Mouse (Mus musculus) forebrain, embryonic 13.5 days (tissue): ENCODE measurements around the gene Dync1li1. TPM values are rescaled to one million over a fixed set of nuclear protein-coding genes. Genes with fewer than 3 reads are reported as not detected.
"Not testable (repeated sequence)": the region's sequence is repeated elsewhere in the genome, so short reads cannot be mapped to it uniquely, and the experiment has no call there.

Experiments used
- ATAC-seq: fragments of 200-750 bp; cut with Nextera tagmentation; 2 replicates; pipeline ENCODE4 v1.8.0; 2017
- H3K27ac ChIP-seq: fragments of 300-500 bp; sonication (generic); 2 replicates; pipeline ENCODE4 v1.5.1; 2015; ENCODE audit warnings: inconsistent platforms, mild to moderate bottlenecking, moderate library complexity
- H3K27me3 ChIP-seq: fragments of 300-500 bp; sonication (generic); 2 replicates; pipeline ENCODE4 v1.6.1; 2015; ENCODE audit warnings: mild to moderate bottlenecking, inconsistent platforms
- H3K36me3 ChIP-seq: fragments of 300-500 bp; sonication (generic); 2 replicates; pipeline ENCODE4 v1.6.1; 2015; ENCODE audit warnings: mild to moderate bottlenecking, inconsistent platforms; ENCODE audit not compliant: poor library complexity, severe bottlenecking
- H3K4me1 ChIP-seq: fragments of 300-500 bp; sonication (generic); 2 replicates; pipeline ENCODE4 v1.6.1; 2015; ENCODE audit warnings: inconsistent platforms
- H3K4me2 ChIP-seq: fragments of 300-500 bp; sonication (generic); 2 replicates; pipeline ENCODE4 v1.6.1; 2015; ENCODE audit warnings: inconsistent platforms, mild to moderate bottlenecking, moderate library complexity
- H3K4me3 ChIP-seq: fragments of 300-500 bp; sonication (generic); 2 replicates; pipeline ENCODE4 v1.5.1; 2015; ENCODE audit warnings: mild to moderate bottlenecking, inconsistent platforms
- H3K9ac ChIP-seq: fragments of 300-500 bp; sonication (generic); 2 replicates; pipeline ENCODE4 v1.6.1; 2015; ENCODE audit warnings: mild to moderate bottlenecking, inconsistent platforms
- H3K9me3 ChIP-seq: fragments of 300-500 bp; sonication (generic); replicated peaks from 2 replicates; pipeline ENCODE4 v1.6.1; 2016; ENCODE audit warnings: inconsistent platforms
- WGBS: fragments of 180-500 bp; shearing (Covaris S2); methylation state at CpG from one replicate; pipeline ENCODE4 v1.1.7; 2015; 5-methylcytosine and 5-hydroxymethylcytosine counted together
- polyA plus RNA-seq: library from polyadenylated mRNA; unstranded; fragments of >200 nt; fragmentation: Nextera tagmentation; extraction: Ambion mirVana; gene quantifications from 2 replicates; pipeline ENCODE4 v1.2.1, GENCODE M21; 2015

The Dync1li1 gene
- polyA plus RNA-seq, 1 experiment from 2014 or later = 108 TPM

DNA sequence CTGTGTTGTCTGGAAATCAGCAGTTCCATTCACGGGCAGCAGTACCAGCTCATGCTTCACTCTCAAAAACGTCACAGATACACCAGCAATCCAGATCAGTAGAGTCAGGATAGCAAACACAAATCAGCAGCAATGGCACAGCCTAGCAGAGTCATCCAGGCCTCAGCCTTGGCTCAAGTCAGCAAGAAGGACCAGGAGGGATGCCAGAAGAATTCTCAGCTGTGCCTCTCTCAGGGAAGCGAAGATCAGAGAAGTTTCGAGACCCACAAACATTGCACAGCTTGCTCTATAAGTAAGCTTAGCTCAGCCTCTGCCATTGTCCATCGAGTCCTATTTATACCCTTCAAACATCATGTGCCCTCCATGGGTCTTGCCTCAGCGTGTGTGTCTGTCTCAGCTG is 8.1 kb upstream of the Dync1li1 start:
- Histone ChIP-seq H3K4me1 (no peaks in the 10 kb centered on the region), H3K9me3 (no peaks in the 10 kb centered on the region), H3K4me3 (no peak overlapping the region), H3K27ac (no peak overlapping the region), H3K27me3 (no peaks in the 10 kb centered on the region), H3K9ac (no peak overlapping the region), H3K36me3 (no peaks in the 10 kb centered on the region), H3K4me2 (no peak overlapping the region)
- no peak for ATAC-seq
- 85% methylated on average over 6 of the region's 6 CpGs for WGBS

DNA sequence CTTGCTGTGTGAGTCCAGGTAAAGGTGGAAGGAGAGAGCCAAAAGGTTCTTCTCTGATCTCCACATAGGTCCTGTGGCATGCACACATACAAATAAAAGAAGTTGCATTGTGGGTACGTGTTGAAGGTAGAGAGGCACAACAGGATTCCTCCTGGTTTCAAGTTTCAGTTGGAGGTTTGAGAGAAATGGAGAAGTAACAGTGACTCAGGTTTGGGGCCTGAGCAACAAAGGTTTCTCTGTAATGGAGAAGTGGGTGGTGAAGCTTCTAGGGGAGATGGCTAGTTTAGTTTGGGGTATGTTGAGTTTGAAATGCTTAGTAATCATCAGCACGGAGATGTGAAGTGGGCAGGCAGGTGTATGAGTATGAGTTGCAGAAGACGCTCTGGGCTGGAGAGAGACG is 6.4 kb upstream of the Dync1li1 start:
- no peak overlapping the region for H3K27ac ChIP-seq
- 86% methylated on average over 4 of the region's 4 CpGs for WGBS
- H3K27me3 ChIP-seq = no peaks in the 10 kb centered on the region
- no peak overlapping the region for H3K9ac ChIP-seq
- no peak overlapping the region for H3K4me3 ChIP-seq
- H3K4me2 ChIP-seq = no peak overlapping the region
- no peaks in the 10 kb centered on the region for H3K36me3 ChIP-seq
- no peak for ATAC-seq
- no peaks in the 10 kb centered on the region for H3K4me1 ChIP-seq
- no peaks in the 10 kb centered on the region for H3K9me3 ChIP-seq

DNA sequence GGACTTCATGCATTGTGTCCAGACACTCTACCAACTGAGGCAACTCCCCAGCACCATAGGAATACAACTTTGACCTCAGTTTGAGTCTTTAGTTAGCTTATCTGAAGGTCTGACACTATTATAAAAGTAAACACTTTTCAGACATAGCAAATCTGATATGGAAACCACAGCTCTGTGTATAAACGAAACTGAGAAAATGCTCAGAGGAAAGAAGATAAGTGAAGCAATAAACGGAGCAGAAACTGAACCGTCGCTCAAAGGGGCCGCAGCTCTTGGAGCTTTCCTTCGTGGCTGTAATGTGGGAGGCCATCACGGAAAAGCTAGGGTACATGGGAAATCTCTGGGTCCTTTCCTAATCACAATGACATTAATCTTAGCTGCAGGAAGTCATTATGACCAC is 2.3 kb upstream of the Dync1li1 start:
- H3K27me3 ChIP-seq = no peaks in the 10 kb centered on the region
- no peak overlapping the region for H3K4me2 ChIP-seq
- H3K4me1 ChIP-seq = peaks cover 24% of the 10 kb centered on the region
- H3K36me3 ChIP-seq = no peaks in the 10 kb centered on the region; the same call in 1 of the 2 replicates
- 91% methylated on average over 7 of the region's 7 CpGs for WGBS
- H3K4me3 ChIP-seq = no peak overlapping the region
- no peaks in the 10 kb centered on the region for H3K9me3 ChIP-seq
- no peak overlapping the region for H3K9ac ChIP-seq
- no peak overlapping the region for H3K27ac ChIP-seq
- no peak for ATAC-seq

DNA sequence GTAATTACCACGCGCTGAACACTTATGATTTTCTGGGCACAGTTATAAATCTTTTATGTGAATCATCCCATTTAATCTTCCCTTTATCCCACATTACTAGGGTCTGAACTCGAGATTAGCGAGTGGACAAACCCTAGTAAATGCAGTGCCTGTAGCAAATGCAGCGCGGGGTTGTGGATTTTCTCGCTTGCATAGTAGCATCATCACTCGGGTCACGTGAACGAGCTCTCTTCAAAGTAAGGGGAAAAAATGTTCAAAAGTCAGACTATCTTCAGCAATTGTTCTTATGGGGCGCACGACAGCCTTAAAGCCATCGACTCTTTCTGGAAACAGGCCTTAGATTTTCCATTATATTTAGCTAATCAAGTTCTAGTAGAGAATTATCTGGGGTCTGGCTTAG is 951 bp upstream of the Dync1li1 start:
- peak overlapping the region; percentile 95 for H3K9ac ChIP-seq
- H3K27ac ChIP-seq = no peak overlapping the region
- H3K4me3 ChIP-seq = peak overlapping the region; percentile 93
- ATAC-seq = no peak
- H3K36me3 ChIP-seq = peaks cover 7% of the 10 kb centered on the region
- 72% methylated on average over 13 of the region's 13 CpGs for WGBS
- peaks cover 29% of the 10 kb centered on the region for H3K4me1 ChIP-seq
- peak overlapping the region; percentile 80 for H3K4me2 ChIP-seq
- H3K27me3 ChIP-seq = no peaks in the 10 kb centered on the region
- H3K9me3 ChIP-seq = no peaks in the 10 kb centered on the region

DNA sequence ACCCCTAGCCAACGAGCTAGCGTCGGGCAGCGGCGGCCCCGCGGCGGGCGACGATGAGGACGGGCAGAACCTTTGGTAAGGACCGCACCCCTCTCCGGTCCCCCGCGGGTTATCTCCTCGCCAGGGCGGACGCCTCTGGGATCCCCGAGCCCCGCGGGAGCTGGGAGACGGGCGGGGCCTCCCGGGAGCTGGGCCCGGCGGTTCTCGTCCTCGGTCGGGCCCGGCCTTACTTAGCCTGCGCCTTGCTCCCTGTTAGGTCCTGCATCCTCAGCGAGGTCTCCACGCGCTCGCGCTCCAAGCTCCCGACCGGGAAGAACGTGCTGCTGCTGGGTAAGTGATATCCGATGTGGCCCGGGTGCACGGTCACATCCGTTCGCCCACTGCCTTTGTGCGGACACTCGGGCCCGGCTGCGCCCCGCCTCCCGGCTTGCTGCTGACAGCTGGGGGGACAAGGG is 390 bp downstream of the Dync1li1 start:
- Histone ChIP-seq H3K4me2 (peak overlapping the region; percentile 80), H3K27me3 (no peaks in the 10 kb centered on the region), H3K9me3 (no peaks in the 10 kb centered on the region), H3K27ac (peak overlapping the region; percentile 96), H3K4me3 (peak overlapping the region; percentile 93), H3K4me1 (peaks cover 29% of the 10 kb centered on the region), H3K36me3 (peaks cover 16% of the 10 kb centered on the region), H3K9ac (peak overlapping the region; percentile 95)
- peak; percentile 79 for ATAC-seq
- WGBS = 1% methylated on average over 41 of the region's 50 CpGs

DNA sequence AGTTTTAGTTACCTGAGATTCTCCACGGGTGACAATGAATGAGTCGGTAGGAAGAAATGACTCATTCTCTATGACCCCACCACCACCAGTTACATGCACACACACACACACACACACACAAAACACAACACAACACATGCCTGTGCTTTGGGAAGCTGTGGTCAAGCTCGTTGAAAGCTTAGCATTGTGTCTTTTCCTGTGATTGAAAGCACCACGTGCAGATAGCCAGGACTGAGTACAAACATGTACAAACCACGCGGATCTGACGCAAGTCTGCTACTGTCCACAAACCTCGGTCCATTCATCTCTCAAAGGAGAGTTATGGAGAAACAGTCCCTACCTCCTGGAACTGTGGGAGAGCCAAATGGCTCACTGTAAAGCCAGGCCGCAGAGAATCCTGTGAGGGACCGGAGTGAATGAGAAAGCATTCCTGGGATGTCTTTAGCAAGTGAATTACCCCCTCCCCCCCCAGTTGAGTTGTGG is 1.6 kb downstream of the Dync1li1 start:
- H3K27ac ChIP-seq = no peak overlapping the region

DNA sequence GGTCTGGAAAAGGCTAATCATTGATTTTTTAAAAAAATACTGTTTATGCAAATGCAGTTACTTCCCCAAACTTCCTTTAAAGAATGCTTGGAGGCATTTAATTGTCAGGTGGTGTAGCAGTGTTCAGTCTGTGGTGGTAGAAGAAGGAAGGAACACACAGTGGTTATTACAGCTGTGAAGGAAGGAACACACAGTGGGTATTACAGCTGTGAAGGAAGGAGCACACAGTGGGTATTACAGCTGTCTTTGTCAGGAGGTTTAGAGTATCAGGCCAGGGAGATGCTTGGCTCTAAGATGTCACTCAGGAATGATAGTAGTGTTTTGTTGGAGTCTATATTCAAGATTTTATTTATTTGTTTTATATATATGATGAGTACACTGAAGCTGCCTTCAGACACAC is 2.5 kb downstream of the Dync1li1 start:
- Histone ChIP-seq H3K36me3 (peaks cover 30% of the 10 kb centered on the region), H3K27ac (no peak overlapping the region), H3K4me1 (peaks cover 29% of the 10 kb centered on the region), H3K9ac (no peak overlapping the region), H3K4me3 (no peak overlapping the region), H3K9me3 (no peaks in the 10 kb centered on the region), H3K27me3 (no peaks in the 10 kb centered on the region), H3K4me2 (no peak overlapping the region)
- ATAC-seq = no peak

More for the DNA sequence above, 1.6 kb downstream of the Dync1li1 start:
- Histone ChIP-seq H3K27me3 (no peaks in the 10 kb centered on the region), H3K36me3 (peaks cover 28% of the 10 kb centered on the region), H3K9ac (peak overlapping the region; percentile 95), H3K4me3 (peak overlapping the region; percentile 93), H3K4me2 (peak overlapping the region; percentile 80), H3K9me3 (no peaks in the 10 kb centered on the region), H3K4me1 (peaks cover 29% of the 10 kb centered on the region)
- ATAC-seq = no peak
- 11% methylated on average over 10 of the region's 10 CpGs for WGBS

DNA sequence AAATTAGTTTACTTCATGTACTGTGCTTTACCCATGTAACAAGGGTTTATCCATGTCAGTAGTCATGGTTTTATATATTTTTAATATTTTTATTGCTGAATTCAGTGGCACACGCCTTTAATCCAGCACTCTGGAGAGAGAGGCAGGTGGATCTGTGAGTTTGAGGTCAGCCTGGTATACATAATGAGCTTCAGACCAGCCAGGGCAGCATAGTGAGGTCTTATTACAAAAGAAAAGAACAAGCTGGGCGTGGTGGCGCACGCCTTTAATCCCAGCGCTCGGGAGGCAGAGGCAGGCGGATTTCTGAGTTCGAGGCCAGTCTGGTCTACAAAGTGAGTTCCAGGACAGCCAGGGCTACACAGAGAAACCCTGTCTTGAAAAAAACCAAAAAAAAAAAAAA is 7.1 kb downstream of the Dync1li1 start:
- peaks cover 11% of the 10 kb centered on the region for H3K4me1 ChIP-seq
- not testable (repeated sequence) for H3K27ac ChIP-seq, H3K9ac ChIP-seq, H3K27me3 ChIP-seq, ATAC-seq, H3K9me3 ChIP-seq, H3K4me2 ChIP-seq, H3K4me3 ChIP-seq
- 91% methylated on average over 8 of the region's 8 CpGs for WGBS
- peaks cover 42% of the 10 kb centered on the region for H3K36me3 ChIP-seq

DNA sequence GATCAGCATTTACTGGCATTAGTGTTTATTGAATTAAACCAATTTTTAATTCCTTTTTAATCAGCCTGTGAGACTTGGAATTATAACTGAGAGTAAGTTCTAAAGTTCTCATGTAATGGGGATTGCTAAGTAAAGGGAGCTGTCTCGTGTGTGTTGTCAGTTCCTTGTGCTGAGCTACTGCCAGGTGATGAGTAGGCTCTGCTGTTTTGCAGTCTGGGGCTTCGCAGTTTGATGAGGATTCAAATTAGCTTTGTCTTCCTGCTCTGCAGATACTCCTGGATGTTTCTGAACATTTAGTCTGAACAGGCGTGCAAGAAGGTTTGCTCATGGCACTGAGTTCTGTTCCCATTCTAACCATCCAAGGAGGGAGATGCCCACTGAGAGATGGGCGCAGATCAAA is 8.5 kb downstream of the Dync1li1 start:
- Histone ChIP-seq H3K9me3 (no peaks in the 10 kb centered on the region), H3K4me1 (no peaks in the 10 kb centered on the region), H3K36me3 (peaks cover 44% of the 10 kb centered on the region), H3K27ac (no peak overlapping the region), H3K4me2 (no peak overlapping the region), H3K9ac (no peak overlapping the region), H3K27me3 (no peaks in the 10 kb centered on the region), H3K4me3 (no peak overlapping the region)
- ATAC-seq = no peak
- 92% methylated on average over 4 of the region's 4 CpGs for WGBS

DNA sequence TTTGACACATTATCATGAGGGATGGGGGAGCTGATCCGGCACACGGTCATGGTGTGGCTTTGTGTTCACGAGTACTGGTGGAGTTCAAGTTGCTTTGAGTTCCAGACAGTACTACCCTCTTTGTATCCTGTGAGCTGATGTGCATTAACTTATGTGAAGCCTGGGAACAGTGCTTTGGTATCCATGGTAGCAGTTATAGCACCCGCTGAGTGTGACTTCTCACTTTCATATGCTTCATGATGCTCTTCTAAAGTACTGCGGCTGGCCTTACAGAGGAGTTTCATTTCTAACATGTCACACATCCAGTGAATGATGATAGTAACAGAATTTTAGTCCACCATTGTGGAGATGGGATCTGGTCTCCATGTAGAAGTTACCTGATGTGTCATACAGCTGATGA is 9.3 kb downstream of the Dync1li1 start:
- H3K27ac ChIP-seq = no peak overlapping the region

DNA sequence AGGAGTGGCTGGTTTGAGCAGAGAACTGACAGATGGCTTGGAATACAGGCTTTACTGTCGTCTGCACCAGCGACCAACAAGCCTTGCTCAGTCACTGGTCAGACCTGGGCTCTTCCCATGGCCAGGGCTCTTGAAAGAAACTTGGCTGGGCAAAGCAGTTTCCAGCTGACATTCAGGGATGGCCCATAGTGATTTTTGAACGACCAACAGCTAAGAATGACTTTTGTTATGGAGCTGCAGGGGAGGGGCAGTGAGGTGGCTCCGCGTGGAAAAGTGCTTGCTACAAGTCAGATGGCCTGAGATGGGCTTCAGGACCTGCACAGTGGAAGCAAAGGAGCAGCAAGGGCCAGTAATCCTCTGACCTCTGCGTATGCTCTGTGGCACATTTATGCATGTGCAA is 10.7 kb downstream of the Dync1li1 start:
- 76% methylated on average over 6 of the region's 6 CpGs for WGBS
- Histone ChIP-seq H3K9ac (no peak overlapping the region), H3K4me2 (no peak overlapping the region), H3K9me3 (no peaks in the 10 kb centered on the region), H3K27ac (no peak overlapping the region), H3K4me3 (no peak overlapping the region), H3K36me3 (peaks cover 33% of the 10 kb centered on the region), H3K4me1 (no peaks in the 10 kb centered on the region), H3K27me3 (no peaks in the 10 kb centered on the region)
- ATAC-seq = no peak

More for the DNA sequence above, 9.3 kb downstream of the Dync1li1 start:
- Histone ChIP-seq H3K9me3 (no peaks in the 10 kb centered on the region), H3K4me2 (no peak overlapping the region), H3K36me3 (peaks cover 38% of the 10 kb centered on the region), H3K4me1 (no peaks in the 10 kb centered on the region), H3K9ac (no peak overlapping the region), H3K27me3 (no peaks in the 10 kb centered on the region), H3K4me3 (no peak overlapping the region)
- ATAC-seq = no peak
- WGBS = 91% methylated on average over 5 of the region's 5 CpGs

DNA sequence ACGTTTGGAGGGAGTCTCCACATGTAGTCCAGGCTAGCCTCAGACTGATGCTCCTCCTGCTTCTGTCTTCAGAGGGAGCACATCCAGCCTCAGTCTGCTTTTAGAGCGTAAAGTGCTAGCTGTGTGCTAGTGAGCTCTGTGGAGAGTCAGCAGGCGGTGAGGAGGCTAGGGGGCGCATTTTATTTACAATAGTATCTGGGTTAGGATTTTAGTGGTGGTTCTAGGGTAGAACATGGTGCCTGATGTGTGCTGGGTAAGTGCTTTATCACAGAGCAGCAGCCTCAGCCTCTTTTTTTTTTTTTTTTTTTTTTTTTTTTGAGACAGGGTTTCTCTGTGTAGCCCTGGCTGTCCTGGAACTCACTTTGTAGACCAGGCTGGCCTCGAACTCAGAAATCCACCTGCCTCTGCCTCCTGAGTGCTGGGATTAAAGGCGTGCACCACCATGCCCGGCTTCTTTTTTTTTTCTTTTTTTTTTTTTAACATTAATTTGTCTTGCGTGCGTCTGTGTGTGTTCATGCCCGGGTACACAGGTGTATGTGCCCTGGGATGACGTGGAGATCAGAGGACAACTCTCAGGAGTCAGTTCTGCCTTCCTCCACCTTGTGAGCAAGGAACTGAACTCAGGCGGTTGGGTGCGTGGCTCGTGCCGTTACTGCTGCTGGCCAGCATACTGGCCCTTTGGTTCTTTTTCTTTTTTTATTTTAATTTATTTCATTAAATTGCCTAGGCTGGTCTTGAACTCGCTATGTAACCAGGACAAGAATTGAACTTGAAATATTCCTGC is 11.5 kb downstream of the Dync1li1 start:
- Histone ChIP-seq H3K9ac (no peak overlapping the region), H3K36me3 (peaks cover 32% of the 10 kb centered on the region), H3K27me3 (no peaks in the 10 kb centered on the region), H3K4me2 (no peak overlapping the region), H3K9me3 (no peaks in the 10 kb centered on the region), H3K27ac (no peak overlapping the region), H3K4me1 (no peaks in the 10 kb centered on the region), H3K4me3 (no peak overlapping the region)
- ATAC-seq = no peak
- 93% methylated on average over 16 of the region's 16 CpGs for WGBS

DNA sequence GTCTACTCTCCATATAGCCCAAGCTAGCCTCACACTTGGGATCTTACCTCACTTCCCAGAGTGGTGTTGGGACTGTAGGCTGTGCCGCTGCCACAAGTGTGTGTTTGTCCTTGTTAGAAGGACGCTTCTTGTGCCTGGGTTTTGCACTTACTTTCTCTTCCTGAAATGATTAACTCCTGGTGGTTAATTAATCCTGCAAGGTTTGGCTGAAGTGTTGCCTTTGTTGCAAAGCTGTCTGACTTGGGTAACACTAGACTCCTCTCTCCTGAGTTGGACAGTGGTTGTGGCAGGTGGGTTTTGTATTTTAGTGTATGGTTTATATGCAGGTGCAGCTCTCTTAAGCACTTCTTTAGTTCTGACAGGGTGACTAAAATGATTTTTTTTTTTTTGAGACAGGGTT is 12.4 kb downstream of the Dync1li1 start:
- Histone ChIP-seq H3K27ac (no peak overlapping the region), H3K36me3 (peaks cover 39% of the 10 kb centered on the region), H3K27me3 (no peaks in the 10 kb centered on the region), H3K9ac (no peak overlapping the region), H3K4me2 (no peak overlapping the region), H3K4me1 (no peaks in the 10 kb centered on the region), H3K4me3 (no peak overlapping the region), H3K9me3 (no peaks in the 10 kb centered on the region)
- 91% methylated on average over 2 of the region's 2 CpGs for WGBS
- ATAC-seq = no peak
